Mouse (Mus musculus): ENCODE results near the gene 2210408I21Rik. TPM values are rescaled to one million over a fixed set of nuclear protein-coding genes. Genes with fewer than 3 reads are reported as not detected.

Gene 2210408I21Rik
- polyA plus RNA-seq, 1 experiment from 2014 or later: 14.4 TPM

- WGBS: 83% methylated on average over 2 of the region's 2 CpGs
- no peaks in the 10 kb centered on the region for H3K4me1 ChIP-seq (ENCODE audit: control insufficient read depth, insufficient read depth, low read length)
- H3K9me3 ChIP-seq (replicated peaks; ENCODE audit: control insufficient read depth, low read length, poor library complexity, severe bottlenecking): no peaks in the 10 kb centered on the region
- no peaks in the 10 kb centered on the region for H3K27me3 ChIP-seq (ENCODE audit: control insufficient read depth, insufficient read depth, low read depth, low read length)
- no peaks in the 10 kb centered on the region for H3K36me3 ChIP-seq (ENCODE audit: control insufficient read depth, insufficient read depth, low read length)
- H3K4me2 ChIP-seq (ENCODE audit: low read length): no peak overlapping the region
- no peak overlapping the region for H3K4me3 ChIP-seq (ENCODE audit: low read depth, low read length)
- no peak overlapping the region for H3K27ac ChIP-seq (ENCODE audit: low read length)
- no peak overlapping the region for H3K9ac ChIP-seq (ENCODE audit: low read depth, low read length)
- no peak for ATAC-seq
Measured at GRCm38 (mm10) chr13:77342097-77342496, 206.8 kb downstream of the 2210408I21Rik start.

- Histone ChIP-seq H3K4me2 (ENCODE audit: low read length) (no peak overlapping the region), H3K9me3 (replicated peaks; ENCODE audit: control insufficient read depth, low read length, poor library complexity, severe bottlenecking) (no peaks in the 10 kb centered on the region), H3K4me1 (ENCODE audit: control insufficient read depth, insufficient read depth, low read length) (no peaks in the 10 kb centered on the region), H3K9ac (ENCODE audit: low read depth, low read length) (no peak overlapping the region), H3K27ac (ENCODE audit: low read length) (no peak overlapping the region), H3K36me3 (ENCODE audit: control insufficient read depth, insufficient read depth, low read length) (no peaks in the 10 kb centered on the region), H3K27me3 (ENCODE audit: control insufficient read depth, insufficient read depth, low read depth, low read length) (no peaks in the 10 kb centered on the region), H3K4me3 (ENCODE audit: low read depth, low read length) (no peak overlapping the region)
- no peak for ATAC-seq
- WGBS: 73% methylated on average over 3 of the region's 3 CpGs
Measured at GRCm38 (mm10) chr13:77385448-77385970, 250.2 kb downstream of the 2210408I21Rik start.

- H3K27me3 ChIP-seq (ENCODE audit: control insufficient read depth, insufficient read depth, low read depth, low read length): no peaks in the 10 kb centered on the region
- no peak overlapping the region for H3K9ac ChIP-seq (ENCODE audit: low read depth, low read length)
- no peak overlapping the region for H3K27ac ChIP-seq (ENCODE audit: low read length)
- 78% methylated on average over 4 of the region's 4 CpGs for WGBS
- ATAC-seq: no peak
- H3K36me3 ChIP-seq (ENCODE audit: control insufficient read depth, insufficient read depth, low read length): no peaks in the 10 kb centered on the region
- no peak overlapping the region for H3K4me3 ChIP-seq (ENCODE audit: low read depth, low read length)
- no peak overlapping the region for H3K4me2 ChIP-seq (ENCODE audit: low read length)
- no peaks in the 10 kb centered on the region for H3K4me1 ChIP-seq (ENCODE audit: control insufficient read depth, insufficient read depth, low read length)
- no peaks in the 10 kb centered on the region for H3K9me3 ChIP-seq (replicated peaks; ENCODE audit: control insufficient read depth, low read length, poor library complexity, severe bottlenecking)
Measured at GRCm38 (mm10) chr13:77386001-77386400, 250.7 kb downstream of the 2210408I21Rik start.

- Histone ChIP-seq H3K9me3 (replicated peaks; ENCODE audit: control insufficient read depth, low read length, poor library complexity, severe bottlenecking) (no peaks in the 10 kb centered on the region), H3K27ac (ENCODE audit: low read length) (no peak overlapping the region), H3K36me3 (ENCODE audit: control insufficient read depth, insufficient read depth, low read length) (no peaks in the 10 kb centered on the region), H3K27me3 (ENCODE audit: control insufficient read depth, insufficient read depth, low read depth, low read length) (no peaks in the 10 kb centered on the region), H3K4me3 (ENCODE audit: low read depth, low read length) (no peak overlapping the region), H3K9ac (ENCODE audit: low read depth, low read length) (no peak overlapping the region), H3K4me2 (ENCODE audit: low read length) (no peak overlapping the region), H3K4me1 (ENCODE audit: control insufficient read depth, insufficient read depth, low read length) (no peaks in the 10 kb centered on the region)
- 44% methylated on average over 4 of the region's 4 CpGs for WGBS
- ATAC-seq: no peak
Measured at GRCm38 (mm10) chr13:77388148-77388547, 252.8 kb downstream of the 2210408I21Rik start.

- Histone ChIP-seq H3K4me1 (ENCODE audit: control insufficient read depth, insufficient read depth, low read length) (no peaks in the 10 kb centered on the region), H3K36me3 (ENCODE audit: control insufficient read depth, insufficient read depth, low read length) (no peaks in the 10 kb centered on the region), H3K4me2 (ENCODE audit: low read length) (no peak overlapping the region), H3K27ac (ENCODE audit: low read length) (no peak overlapping the region), H3K9me3 (replicated peaks; ENCODE audit: control insufficient read depth, low read length, poor library complexity, severe bottlenecking) (no peaks in the 10 kb centered on the region), H3K27me3 (ENCODE audit: control insufficient read depth, insufficient read depth, low read depth, low read length) (no peaks in the 10 kb centered on the region), H3K9ac (ENCODE audit: low read depth, low read length) (no peak overlapping the region), H3K4me3 (ENCODE audit: low read depth, low read length) (no peak overlapping the region)
- ATAC-seq: no peak
Measured at GRCm38 (mm10) chr13:77389209-77389608, 253.9 kb downstream of the 2210408I21Rik start.

GRCm38 (mm10) chr13:77396374-77396773, 261.0 kb downstream of the 2210408I21Rik start:
- peak; percentile 85 for ATAC-seq
- peaks cover 14% of the 10 kb centered on the region for H3K4me1 ChIP-seq (ENCODE audit: control insufficient read depth, insufficient read depth, low read length)
- no peak overlapping the region for H3K9ac ChIP-seq (ENCODE audit: low read depth, low read length)
- H3K27ac ChIP-seq (ENCODE audit: low read length): peak overlapping the region; percentile 70; the same call in 1 of the 2 replicates
- H3K4me2 ChIP-seq (ENCODE audit: low read length): no peak overlapping the region
- WGBS: 21% methylated on average over 2 of the region's 2 CpGs
- H3K4me3 ChIP-seq (ENCODE audit: low read depth, low read length): no peak overlapping the region
- H3K9me3 ChIP-seq (replicated peaks; ENCODE audit: control insufficient read depth, low read length, poor library complexity, severe bottlenecking): no peaks in the 10 kb centered on the region
- no peaks in the 10 kb centered on the region for H3K36me3 ChIP-seq (ENCODE audit: control insufficient read depth, insufficient read depth, low read length)
- no peaks in the 10 kb centered on the region for H3K27me3 ChIP-seq (ENCODE audit: control insufficient read depth, insufficient read depth, low read depth, low read length)

GRCm38 (mm10) chr13:77396981-77397380, 261.6 kb downstream of the 2210408I21Rik start:
- Histone ChIP-seq H3K27me3 (ENCODE audit: control insufficient read depth, insufficient read depth, low read depth, low read length) (no peaks in the 10 kb centered on the region), H3K4me1 (ENCODE audit: control insufficient read depth, insufficient read depth, low read length) (peaks cover 14% of the 10 kb centered on the region), H3K4me2 (ENCODE audit: low read length) (peak overlapping the region; percentile 42), H3K4me3 (ENCODE audit: low read depth, low read length) (no peak overlapping the region), H3K36me3 (ENCODE audit: control insufficient read depth, insufficient read depth, low read length) (no peaks in the 10 kb centered on the region), H3K27ac (ENCODE audit: low read length) (peak overlapping the region; percentile 87), H3K9me3 (replicated peaks; ENCODE audit: control insufficient read depth, low read length, poor library complexity, severe bottlenecking) (no peaks in the 10 kb centered on the region), H3K9ac (ENCODE audit: low read depth, low read length) (no peak overlapping the region)
- WGBS: 18% methylated on average over 5 of the region's 5 CpGs
- ATAC-seq: peak; percentile 85

- Histone ChIP-seq H3K27me3 (ENCODE audit: control insufficient read depth, insufficient read depth, low read depth, low read length) (no peaks in the 10 kb centered on the region), H3K4me1 (ENCODE audit: control insufficient read depth, insufficient read depth, low read length) (peaks cover 14% of the 10 kb centered on the region), H3K9ac (ENCODE audit: low read depth, low read length) (no peak overlapping the region), H3K4me2 (ENCODE audit: low read length) (no peak overlapping the region; the same call in 1 of the 2 replicates), H3K36me3 (ENCODE audit: control insufficient read depth, insufficient read depth, low read length) (no peaks in the 10 kb centered on the region), H3K4me3 (ENCODE audit: low read depth, low read length) (no peak overlapping the region), H3K27ac (ENCODE audit: low read length) (peak overlapping the region; percentile 87), H3K9me3 (replicated peaks; ENCODE audit: control insufficient read depth, low read length, poor library complexity, severe bottlenecking) (no peaks in the 10 kb centered on the region)
- ATAC-seq: peak; percentile 59
- 65% methylated on average over 7 of the region's 7 CpGs for WGBS
Measured at GRCm38 (mm10) chr13:77397646-77398045, 262.3 kb downstream of the 2210408I21Rik start.

GRCm38 (mm10) chr13:77398477-77398876, 263.1 kb downstream of the 2210408I21Rik start:
- Histone ChIP-seq H3K9ac (ENCODE audit: low read depth, low read length) (no peak overlapping the region), H3K4me2 (ENCODE audit: low read length) (no peak overlapping the region), H3K27me3 (ENCODE audit: control insufficient read depth, insufficient read depth, low read depth, low read length) (no peaks in the 10 kb centered on the region), H3K27ac (ENCODE audit: low read length) (peak overlapping the region; percentile 87; the same call in 1 of the 2 replicates), H3K4me1 (ENCODE audit: control insufficient read depth, insufficient read depth, low read length) (peaks cover 14% of the 10 kb centered on the region), H3K9me3 (replicated peaks; ENCODE audit: control insufficient read depth, low read length, poor library complexity, severe bottlenecking) (no peaks in the 10 kb centered on the region), H3K4me3 (ENCODE audit: low read depth, low read length) (no peak overlapping the region), H3K36me3 (ENCODE audit: control insufficient read depth, insufficient read depth, low read length) (no peaks in the 10 kb centered on the region)
- WGBS: 62% methylated on average over 3 of the region's 3 CpGs
- no peak for ATAC-seq

All from midbrain, embryonic 16.5 days (tissue).